In the genomic region with DNA sequence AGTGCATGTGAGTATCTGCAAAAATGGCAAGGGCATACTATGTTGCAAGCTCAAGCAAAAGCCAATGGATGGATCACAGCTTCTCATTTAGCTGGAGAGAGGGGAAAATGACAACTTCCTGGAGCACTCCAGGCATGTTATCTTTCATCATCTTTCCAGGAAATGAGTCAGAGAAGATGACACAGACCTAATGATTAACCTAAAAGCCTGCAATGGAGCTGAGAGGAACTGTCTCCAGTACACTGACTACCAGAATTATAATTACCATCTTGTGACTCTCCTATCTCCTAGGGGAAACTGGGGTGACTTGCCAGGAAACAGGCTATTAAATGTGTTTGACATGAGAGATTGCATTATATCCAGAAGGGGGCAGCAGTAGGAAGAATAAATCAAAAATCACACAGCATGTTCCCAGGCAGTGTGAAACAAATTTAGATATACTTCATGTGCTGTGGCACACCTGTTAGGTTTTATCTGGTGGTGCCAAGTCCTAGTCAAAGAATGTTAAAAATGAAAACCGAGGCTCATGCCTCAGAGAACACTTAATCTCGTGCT, we compare ENCODE assay signal across 9 mouse cellular contexts.
DNase-seq lines count a peak whose midpoint lies in the region; ATAC-seq and TF ChIP-seq lines count a peak whose summit lies in the region.
"Had no signal": no experiment of that assay in that cellular context is flagged by ENCODE, and none has a peak within 500 bp of the region (broad histone marks: within the 10 kb centered on the region; RNA-seq: fewer than 3 reads in every experiment).

No protein-coding gene starts in this region.

- no peaks in the 10 kb centered on the region for H3K27me3 ChIP-seq in lung, postnatal 0 days (replicated peaks; ENCODE audit: insufficient read depth, low read length)

- H3K9me3 ChIP-seq in lung, postnatal 0 days (ENCODE audit: low read length): no peaks in the 10 kb centered on the region
- H3K9me3 ChIP-seq: stomach, embryonic 15.5 days had no signal

- no peak overlapping the region for H3K27ac ChIP-seq in lung, postnatal 0 days (ENCODE audit: low read length)
- H3K27ac ChIP-seq: stomach, embryonic 15.5 days had no signal

- peak; percentile 1 to 3 for DNase-seq in heart, adult 18-20 months
- no peak for DNase-seq in heart, adult 11 months
- peak; percentile 47 for DNase-seq in lung, postnatal 0 days (ENCODE audit: low spot score)
- DNase-seq in lung, adult 2 months: no peak
- peak; percentile 16 for DNase-seq in brain, embryonic 18.5 days (ENCODE audit: low read depth, low spot score)
- peak; percentile 18 for DNase-seq in skeletal muscle tissue, adult 2 months (ENCODE audit: low read depth, low spot score)
- DNase-seq in right cerebral cortex, adult 18-20 months: no peak
- DNase-seq: liver had no signal

- no peak overlapping the region for H3K9ac ChIP-seq in lung, postnatal 0 days (replicated peaks; ENCODE audit: low read depth)
- H3K9ac ChIP-seq: stomach, embryonic 15.5 days had no signal

- no peak for TF ChIP-seq POLR2A in lung, adult 2 months (IDR thresholded peaks at IDR 0.05; ENCODE audit: borderline replicate concordance, extremely low read depth, low read depth, low read length)

- H3K4me1 ChIP-seq in lung, postnatal 0 days (ENCODE audit: insufficient read depth, low read depth, low read length): no peaks in the 10 kb centered on the region
- H3K4me1 ChIP-seq in lung, adult 2 months (ENCODE audit: control insufficient read depth, insufficient read depth, low read length): no peaks in the 10 kb centered on the region; the same call in 1 of the 2 replicates
- H3K4me1 ChIP-seq: stomach, embryonic 15.5 days had no signal

- H3K4me3 ChIP-seq in lung, postnatal 0 days (ENCODE audit: low read depth, low read length): no peak overlapping the region
- H3K4me3 ChIP-seq in lung, adult 2 months (replicated peaks; ENCODE audit: extremely low read depth, low read depth, low read length): no peak overlapping the region
- H3K4me3 ChIP-seq: stomach, embryonic 15.5 days had no signal

- H3K4me2 ChIP-seq in lung, postnatal 0 days (replicated peaks; ENCODE audit: low read depth, low read length): no peak overlapping the region
- H3K4me2 ChIP-seq: stomach, embryonic 15.5 days had no signal

- TF ChIP-seq CTCF in lung, postnatal 0 days (IDR thresholded peaks at IDR 0.05): peak; percentile 46
- no peak for TF ChIP-seq CTCF in lung, adult 2 months (IDR thresholded peaks at IDR 0.05; ENCODE audit: insufficient read depth, low read length)

- WGBS in lung, postnatal 0 days: 40% methylated on average over 2 of the region's 2 CpGs
- 47% methylated on average over 2 of the region's 2 CpGs for WGBS in lung, adult 2 months

- peak; percentile 33 for ATAC-seq in lung, postnatal 0 days

- H3K36me3 ChIP-seq in lung, postnatal 0 days (ENCODE audit: insufficient read depth, low read length): no peaks in the 10 kb centered on the region
- H3K36me3 ChIP-seq: stomach, embryonic 15.5 days had no signal

- TF ChIP-seq EP300 in lung, postnatal 0 days (IDR thresholded peaks at IDR 0.05): no peak

Comparison
In these comparisons a context has a peak if more than half of its experiments do, and no peak if none do; other contexts are left out.
1. DNase-seq: peak in heart, adult 18-20 months (2 of 2), lung, postnatal 0 days (single experiment), brain, embryonic 18.5 days (single experiment) and skeletal muscle tissue, adult 2 months (single experiment); none in heart, adult 11 months (single experiment), lung, adult 2 months (single experiment) and right cerebral cortex, adult 18-20 months (single experiment).